Mouse (Mus musculus) heart, adult 8-10 months (tissue): Measurements from ENCODE around the gene Gm44511. TPM values are rescaled to one million over a fixed set of nuclear protein-coding genes. Genes with fewer than 3 reads are reported as not detected.
A peak's percentile ranks its signal among the peaks of the same experiment; 100 is the strongest.
"Not testable (repeated sequence)": the region's sequence is repeated elsewhere in the genome, so short reads cannot be mapped to it uniquely, and the experiment has no call there.

ENCODE experiments used
- DNase-seq: peaks from one replicate; pipeline ENCODE4 v3.0.0; 2022; ENCODE audit warnings: low spot score
- total RNA-seq, 4 experiments: library from RNA; stranded (reverse); gene quantifications; 2 replicates each; pipeline ENCODE4 v1.2.4; 2022

Gm44511 gene
- total RNA-seq, 4 experiments from 2014 or later = not detected

DNA sequence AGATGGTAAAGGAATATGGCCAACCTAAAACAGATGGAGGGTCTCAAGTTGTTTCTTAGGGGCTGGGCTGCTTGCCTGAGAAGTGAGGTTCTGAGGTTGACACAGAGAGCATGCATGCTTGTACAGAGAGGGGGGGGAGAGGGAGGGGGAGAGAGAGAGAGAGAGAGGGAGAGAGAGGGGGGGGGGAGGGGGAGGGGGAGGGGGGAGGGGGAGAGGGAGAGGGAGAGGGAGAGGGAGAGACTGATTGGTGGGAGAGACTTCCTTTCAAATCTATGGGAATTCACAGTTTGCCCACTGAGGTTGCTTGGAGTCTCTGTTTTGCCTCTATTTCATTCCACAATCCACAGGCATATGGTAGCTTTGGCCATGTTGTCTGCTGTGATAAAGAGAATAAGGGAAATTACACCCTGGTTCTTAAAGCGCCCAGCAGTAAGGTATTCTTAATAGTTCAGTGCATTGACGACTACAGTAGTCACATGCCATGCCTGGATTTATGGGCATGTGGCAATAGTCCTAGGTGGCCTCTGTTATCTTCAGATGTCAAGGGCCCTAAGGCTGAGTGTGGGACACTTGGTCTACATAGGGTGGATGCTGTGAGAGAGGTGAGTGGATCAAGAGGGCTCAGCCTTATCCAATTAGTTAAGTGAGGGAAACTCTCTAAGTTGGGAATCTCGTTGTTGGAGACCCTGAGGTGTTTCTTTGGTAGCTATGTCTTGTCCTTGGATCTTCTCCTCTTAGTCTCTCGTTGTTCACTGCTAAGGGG, 15.4 kb upstream of the Gm44511 start:
- DNase-seq = no peak

DNA sequence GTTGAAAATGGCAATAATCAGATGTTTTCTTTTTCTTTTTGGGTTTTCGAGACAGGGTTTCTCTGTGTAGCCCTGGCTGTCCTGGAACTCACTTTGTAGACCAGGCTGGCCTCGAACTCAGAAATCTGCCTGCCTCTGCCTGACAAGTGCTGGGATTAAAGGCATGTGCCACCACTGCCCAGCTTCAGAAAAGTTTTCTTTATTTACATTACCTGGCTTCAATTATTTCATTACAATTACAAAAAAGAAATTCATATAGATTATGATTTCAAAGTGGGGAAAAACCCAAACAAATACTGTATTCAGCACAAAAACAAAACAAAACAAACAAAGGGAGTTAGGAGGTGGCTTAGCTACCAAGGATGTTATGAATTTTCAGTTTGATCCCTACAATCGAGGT, 14.6 kb upstream of the Gm44511 start:
- not testable (repeated sequence) for DNase-seq

DNA sequence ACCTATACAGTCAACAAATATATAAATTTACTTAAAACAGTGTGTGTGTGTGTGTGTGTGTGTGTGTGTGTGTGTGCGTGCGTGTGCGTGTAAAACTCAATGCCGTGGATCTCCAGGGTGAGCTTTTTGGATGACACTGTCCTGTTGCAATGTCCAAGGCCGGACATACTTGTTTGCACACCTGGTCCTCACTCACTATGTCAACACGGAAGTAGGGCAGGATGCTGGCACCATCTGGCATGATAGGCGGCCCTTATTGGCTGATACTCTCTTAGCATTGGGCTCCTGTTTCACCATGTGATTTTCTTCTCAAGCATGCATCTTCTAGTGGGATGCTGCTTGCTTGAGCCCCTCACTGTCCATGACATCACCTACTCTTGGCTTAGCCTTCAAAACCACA, 13.8 kb upstream of the Gm44511 start:
- no peak for DNase-seq

DNA sequence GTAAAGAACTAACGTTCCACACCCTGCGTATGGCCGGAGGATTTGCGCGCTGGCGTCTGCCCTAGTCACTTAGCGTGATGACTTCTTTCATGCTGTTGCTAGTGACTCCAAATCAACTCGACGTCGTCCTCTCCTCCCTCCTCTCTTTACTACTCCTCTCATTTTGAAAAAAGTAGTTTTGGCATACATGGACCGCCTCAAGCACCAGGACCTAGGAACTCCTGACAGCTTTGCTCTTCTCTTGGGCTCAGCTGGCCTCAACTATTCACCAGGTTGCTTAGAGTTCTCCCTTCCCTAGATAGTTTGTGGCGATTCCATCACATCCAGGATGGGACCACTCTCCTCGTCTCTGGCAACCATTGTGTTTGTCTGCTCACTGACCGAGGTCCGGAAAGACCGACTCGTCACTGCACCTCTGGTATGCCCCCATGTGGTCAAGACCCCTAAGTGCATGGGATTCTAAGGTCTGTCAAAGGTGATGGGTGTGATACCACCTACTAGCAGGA, 13.2 kb upstream of the Gm44511 start:
- peak; percentile 91 for DNase-seq

DNA sequence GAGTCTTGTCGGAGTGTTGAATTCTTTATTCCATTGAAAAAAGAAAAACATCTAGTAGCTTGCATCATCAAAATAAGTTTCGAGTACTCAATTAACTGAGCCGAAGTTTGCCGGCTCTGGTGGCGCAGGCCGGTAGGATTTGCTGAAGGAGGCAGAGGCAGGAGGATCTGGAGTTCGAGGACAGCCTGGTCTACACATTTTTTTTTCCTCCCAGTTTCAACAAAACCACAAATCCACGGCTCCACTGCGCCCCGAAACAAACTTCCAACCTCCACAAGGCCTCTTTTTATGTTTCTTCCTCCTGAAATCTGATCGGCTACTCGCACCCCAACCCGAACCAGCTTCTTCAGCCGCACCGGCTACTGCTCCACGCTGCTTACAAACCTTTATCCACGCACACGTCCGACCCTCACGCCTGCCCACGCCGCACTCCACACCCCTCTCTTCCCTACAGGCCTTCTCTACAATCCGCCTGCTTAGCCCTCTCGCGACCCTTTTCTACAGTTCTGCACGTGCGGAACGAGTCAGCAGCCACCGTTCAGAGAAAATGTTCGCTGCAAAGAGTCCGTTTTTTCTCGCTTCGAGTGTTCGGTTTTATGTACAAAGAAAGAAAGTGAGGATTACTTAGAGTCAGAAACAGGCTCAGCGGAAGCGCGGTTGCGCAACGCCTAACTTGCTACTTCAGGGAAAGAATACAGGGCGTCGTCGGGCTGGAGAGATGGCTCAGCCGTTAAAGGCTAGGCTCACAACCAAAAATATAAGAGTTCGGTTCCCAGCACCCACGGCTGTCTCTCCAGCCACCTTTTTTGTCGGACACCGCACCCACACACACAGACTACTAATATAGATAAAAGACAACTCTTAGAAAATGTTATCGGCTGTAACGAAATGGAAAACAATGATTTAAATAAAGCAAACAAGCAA, 12.5 kb upstream of the Gm44511 start:
- DNase-seq = peak; percentile 93

DNA sequence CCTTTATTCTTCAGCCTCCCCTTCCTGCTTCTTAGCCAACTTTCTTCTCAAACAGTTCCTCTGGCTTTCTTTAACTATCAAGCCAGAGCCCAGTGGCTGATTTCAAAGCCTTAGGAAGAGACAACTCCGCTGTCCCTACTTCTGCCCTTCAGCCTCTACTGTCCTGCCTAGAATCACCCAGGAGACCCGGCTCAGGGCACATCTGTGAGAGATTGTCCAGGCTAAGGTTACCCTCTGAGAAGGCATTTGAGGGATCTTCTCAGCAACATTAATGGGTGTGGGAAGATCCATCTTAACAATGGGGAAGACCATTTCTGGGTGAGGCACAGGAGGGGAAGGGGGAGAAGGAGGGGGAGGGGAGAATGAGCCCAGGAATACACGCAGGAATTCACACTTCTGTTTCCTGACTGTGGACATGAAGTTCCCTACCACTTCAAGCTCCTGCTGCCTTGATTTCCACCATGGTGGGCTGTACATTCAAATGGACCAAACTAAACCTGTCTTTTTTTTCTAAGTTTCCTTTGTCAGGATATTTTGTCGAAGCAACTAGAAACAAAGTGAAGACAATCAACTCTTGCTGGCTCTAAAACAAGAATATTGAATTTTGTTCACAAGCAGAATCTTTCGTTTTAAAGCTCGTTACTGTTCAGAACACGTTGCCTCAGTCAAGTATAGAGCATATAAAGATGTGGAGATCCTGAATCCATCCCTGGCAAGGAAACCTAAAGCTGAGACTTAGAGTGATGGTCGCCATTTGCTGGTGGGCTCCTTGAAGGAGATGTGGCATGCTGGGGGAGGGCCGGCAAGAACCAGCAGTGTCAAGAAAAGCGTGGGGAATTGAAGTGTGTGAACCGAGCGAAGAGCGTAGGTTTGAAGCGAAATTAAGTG, 11.6 kb upstream of the Gm44511 start:
- DNase-seq = no peak

DNA sequence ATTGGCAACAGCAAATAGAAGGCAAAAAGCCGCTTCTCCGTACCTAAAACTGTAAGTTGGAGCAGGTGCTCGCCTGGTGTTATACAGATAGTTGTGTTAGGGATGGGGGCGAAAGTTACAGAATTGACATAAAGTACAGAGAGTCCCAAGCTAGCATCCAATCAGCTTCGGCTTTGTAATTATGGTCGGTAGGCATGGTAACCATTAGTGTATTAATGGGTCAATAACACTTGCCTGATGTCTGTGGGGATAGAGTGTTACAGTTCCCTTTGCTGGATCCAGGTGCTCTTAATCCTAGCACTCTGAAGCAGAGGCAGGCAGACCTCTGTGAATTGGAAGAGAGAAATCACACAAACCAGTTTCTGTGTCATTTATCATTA, 10.8 kb upstream of the Gm44511 start:
- no peak for DNase-seq

DNA sequence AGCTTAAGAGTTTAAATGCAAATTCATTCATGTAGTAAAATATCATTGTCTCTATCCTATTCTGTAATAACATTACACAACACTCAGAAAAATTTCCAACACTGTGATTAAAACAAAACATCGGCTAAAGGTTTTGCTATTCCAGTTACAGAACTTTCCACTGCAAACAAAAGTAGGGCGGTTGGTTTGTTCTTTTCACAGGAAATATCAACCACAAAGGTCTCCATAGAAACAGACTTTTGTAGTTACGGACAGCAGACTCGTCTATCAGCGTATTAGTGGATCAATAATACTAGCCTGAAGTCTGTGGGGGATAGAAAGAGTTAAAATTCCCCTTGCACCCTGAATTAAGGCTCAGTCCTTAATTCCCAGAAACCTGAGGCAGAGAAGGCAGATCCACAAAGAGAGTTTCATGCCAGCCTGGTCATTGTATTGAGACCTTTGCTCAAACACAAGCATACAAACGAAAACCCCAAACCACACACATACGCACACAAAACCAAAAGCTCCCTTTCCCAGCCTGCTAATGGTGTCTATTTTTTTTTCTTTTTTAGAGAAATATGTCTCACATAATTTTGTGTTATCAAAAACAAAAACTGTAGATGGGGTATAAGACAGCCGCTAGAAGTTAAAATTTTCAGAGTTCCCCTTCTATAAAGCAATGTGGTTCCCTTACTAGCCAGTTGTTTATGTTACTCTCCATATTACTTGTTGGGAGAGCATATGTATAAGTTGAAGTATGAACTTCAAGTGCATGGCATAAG, 10.3 kb upstream of the Gm44511 start:
- no peak for DNase-seq

DNA sequence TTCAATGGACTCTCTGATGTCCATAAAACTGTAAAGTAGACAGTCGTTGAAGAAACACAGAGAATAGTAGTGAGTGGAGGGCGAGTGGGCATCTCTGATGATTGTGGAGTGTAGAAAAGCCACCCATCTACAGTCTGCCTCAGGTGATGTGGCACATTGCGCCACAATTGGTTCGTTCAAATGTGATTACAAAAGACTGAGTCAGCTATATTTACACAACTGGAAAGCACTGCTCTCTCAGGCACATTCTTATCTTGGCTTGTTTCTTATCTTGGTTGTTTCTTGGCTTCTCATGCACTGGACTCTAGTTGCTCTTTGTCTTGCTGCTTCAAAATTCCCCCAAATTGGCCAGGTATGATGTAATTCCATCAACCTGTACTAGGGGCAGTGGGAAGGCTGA, 9.5 kb upstream of the Gm44511 start:
- DNase-seq = no peak

DNA sequence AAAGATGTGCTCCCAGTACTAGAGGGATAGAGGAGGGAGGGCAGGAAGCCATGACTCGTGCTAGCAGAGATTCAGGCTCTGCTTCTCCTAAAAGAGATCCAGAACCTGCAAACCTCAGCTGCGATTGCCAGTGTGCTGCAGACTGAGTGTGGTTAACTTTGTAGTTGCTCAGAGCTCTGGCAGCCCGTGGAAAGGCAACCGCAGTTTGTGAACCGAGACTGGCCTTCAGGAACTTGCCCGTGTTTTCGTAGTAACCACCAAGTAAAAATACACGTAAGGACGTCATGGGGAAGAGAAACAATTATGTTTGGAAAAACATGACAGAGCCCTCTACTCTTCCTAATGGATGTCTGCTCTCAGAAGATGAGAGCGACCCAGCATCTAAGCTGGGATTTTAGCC, 6.9 kb upstream of the Gm44511 start:
- no peak for DNase-seq

DNA sequence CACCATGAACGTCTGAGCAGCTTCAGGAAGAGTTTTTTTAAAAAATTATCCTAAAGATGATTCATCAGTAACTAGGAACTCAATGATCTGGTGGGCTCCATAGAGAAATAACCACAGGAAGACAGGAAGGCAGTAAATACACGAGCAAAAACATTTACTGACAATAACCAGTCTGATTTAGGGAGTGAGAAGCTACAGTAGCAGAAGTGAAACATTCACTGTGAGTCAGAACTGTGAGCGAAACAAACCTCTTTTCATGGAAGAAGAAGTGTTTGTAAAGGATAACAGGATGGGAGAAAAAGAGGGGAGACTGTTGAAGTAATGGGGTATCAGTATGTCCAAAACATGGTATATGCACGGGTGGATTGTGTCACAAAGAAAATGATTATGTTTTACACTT, 3.7 kb upstream of the Gm44511 start:
- DNase-seq = no peak

DNA sequence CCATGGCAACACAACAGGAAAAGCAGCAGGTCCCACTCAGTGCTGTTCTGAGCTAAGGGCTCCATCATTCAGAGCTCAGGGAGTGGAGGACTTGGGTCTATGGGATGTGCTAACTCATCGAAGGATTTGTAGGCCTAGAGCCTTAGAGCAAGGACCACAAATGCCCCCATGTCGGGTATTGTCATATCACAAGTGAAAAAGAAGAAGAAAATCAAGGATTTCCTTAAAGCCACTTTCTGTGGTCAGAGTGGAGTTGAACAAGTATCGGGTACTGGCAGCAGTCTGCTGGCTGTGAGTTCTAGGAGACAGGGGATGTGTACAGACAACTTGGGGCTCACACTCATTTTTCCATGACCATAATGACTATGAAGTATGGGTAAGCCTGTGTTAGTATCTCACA, 666 bp upstream of the Gm44511 start:
- DNase-seq = no peak

DNA sequence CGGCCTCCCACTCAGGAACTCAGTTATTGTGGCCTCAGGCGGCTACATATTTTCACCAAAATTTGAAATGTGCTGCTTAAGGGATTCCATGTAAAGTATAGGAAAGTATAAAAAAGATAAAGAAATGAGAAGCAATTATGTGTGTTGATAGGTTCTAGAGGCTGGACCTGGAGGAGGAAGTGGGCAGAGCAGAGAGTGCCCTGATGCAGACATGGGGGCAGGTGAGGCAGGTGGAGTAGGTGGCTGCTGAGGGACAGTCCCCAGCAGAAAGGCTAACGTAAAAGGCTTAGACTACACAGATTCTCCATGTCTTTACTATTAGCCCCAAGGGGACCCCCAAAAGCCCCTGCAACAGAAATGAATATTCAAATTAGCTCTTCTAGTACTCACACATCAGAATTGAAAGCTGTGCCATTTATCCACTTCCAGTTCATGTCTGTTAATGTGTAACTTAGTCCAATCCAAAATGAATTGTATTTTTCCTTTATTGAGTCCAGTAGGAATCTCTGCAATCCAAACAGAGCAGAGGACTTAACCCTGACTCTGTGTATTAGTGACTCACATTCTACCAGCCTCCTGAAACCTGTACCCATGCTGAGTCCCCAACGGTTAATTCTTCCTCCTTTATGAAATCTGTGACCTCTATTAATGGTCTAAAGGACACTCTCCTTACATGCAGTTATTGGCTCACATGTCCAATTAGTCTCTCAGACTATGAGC, 7.9 kb downstream of the Gm44511 start:
- DNase-seq = no peak

DNA sequence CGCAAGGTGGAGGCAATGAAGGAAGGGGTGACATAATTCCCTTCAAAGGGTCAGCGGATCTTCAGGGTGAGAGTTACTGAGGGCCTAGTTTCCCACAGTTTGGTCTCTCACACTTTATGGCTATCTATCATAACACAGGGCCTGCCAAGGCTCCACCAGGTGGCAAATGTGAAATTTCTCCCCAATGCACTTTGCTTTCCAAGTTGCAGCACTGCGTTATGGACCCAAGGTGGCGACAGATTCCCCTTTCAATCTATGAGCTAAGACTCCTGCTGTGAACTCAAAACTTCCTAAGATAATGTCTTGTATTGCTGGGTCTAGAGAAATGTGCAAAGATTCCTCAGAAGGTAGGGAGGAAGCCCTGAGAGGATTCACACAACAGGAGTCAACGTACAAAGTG, 17.6 kb downstream of the Gm44511 start:
- no peak for DNase-seq

DNA sequence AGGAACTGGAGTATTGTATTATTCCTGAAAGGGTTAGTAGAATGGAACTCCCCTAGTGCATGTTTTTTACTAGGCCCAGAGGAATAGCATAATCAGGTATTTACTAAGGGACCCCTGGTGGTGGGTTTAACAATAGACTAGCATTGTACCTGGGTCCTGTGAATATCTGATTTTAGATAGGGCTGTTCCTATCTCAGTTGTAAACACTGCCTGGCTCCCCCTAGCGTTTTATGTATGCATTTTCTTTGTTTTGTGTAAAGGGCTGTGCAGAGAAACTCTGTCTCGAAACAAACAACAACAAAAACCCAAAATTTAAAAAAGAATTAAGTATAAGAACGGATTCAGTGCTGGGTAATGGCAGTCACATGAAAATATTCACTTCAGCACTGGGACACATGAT, 19.1 kb downstream of the Gm44511 start:
- DNase-seq = no peak

DNA sequence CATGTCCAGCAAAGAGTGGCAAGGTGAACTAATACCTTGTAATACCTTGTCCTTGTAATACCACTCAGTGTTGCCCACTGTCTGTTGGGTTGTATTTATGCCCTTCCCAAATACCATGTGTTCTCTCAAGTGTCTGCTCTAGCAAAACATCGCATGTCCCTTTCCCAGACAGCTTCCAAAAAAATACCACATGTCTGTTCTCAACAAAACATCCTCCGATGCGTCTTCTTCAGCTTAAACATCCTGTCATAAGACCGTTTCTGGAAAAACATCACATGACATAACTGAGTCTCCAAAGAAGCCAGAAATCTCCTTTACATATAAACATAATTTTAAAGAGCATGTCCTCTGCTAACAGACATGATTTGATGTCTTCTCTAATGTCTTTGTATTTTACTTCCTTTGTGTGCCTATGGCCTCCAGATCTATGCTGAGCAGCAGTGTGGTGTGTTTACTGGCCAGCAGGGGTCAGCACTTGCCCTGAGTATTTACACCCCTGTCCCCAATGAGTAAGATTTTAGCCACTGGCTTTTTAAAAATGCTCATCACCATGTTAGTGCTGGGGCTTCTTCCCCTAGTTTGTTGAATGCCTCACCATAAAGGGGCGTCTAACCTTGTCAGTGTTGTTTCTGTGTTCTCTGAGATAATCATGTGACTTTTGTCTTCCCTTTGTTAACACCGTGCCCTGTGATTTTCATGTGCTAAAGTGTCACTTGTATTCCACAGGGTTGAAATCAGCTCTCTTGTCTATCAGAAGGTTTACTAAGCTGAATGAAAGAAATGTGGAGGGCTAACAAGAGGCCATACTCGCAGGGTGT, 21.1 kb downstream of the Gm44511 start:
- DNase-seq = peak; percentile 48

DNA sequence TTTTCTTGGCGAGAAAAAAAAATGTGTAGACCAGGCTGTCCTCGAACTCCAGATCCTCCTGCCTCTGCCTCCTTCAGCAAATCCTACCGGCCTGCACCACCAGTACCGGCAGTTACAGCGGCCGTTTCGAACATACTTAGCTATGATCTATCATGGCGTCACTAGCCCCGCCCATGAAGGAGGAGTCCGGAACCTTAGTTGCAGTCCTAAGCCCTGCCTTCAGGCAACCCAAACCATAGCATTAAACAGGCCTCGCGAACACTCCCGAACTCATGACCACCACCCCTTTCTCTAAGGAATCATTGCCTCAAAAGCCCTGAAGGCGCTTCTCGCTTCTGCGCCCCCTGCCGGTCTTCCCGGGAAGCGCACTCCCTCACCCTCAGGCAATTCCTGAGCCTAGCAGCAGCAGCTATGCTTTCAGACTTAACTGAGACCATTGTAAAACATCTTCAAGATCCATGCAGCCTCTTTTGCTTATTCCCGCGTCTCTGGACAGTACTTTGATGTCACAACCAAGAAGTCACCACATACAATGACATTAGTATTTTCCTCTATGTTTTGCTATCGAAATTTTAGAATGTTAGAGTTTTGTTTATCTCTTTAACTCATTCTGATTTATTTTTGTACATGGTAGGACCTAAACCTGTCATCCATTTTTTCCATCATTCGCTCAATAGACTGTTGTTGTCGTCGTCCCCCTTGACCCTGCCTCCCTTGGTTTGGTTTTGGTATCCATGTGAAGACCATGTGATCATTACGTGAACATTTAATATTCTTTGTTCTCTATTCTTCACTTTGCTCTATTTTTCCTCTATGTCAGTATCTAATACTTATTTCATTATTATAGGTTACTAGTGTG, 22.9 kb downstream of the Gm44511 start:
- DNase-seq = peak; percentile 95

DNA sequence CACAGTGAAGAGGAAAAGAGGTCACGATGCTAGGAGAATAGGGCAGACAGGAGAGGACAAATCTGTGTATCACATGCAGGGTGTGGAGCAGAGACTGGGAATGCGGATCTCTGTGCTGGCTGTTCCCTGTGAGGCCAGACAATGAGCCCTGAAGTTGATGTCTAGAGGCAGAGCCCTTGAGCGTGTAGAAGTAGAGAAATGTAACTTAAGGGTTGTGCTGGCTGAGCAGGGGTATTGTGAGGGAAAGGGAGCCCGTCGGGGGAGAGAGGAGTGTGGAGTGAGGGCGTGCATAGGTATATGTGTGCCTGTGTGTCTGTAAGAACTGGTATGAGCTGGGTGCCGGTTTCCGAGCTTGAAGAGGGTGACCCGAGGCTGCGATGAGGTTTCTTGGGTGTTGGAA, 23.6 kb downstream of the Gm44511 start:
- DNase-seq = no peak
